Mouse (Mus musculus) kidney, adult 2 months (tissue): Measurements from ENCODE around the gene Sec14l2. TPM values are rescaled to one million over a fixed set of nuclear protein-coding genes. Genes with fewer than 3 reads are reported as not detected.

Experiments
- DNase-seq: peaks from one replicate; pipeline ENCODE4 v3.0.0; 2021
- H3K27ac ChIP-seq: fragments of 200-500 bp; 2 replicates; pipeline ENCODE4 v1.5.1; 2012; ENCODE audit warnings: low read depth, low read length, control low read depth, inconsistent platforms; ENCODE audit not compliant: insufficient read depth
- H3K27me3 ChIP-seq: fragments of 200-500 bp; replicated peaks from 2 replicates; pipeline ENCODE4 v1.6.1; 2012; ENCODE audit warnings: mild to moderate bottlenecking, moderate library complexity, low read length, inconsistent platforms; ENCODE audit not compliant: control insufficient read depth, insufficient read depth
- H3K36me3 ChIP-seq: fragments of 200-500 bp; 2 replicates; pipeline ENCODE4 v1.6.1; 2012; ENCODE audit warnings: mild to moderate bottlenecking, moderate library complexity, low read length, inconsistent platforms; ENCODE audit not compliant: control insufficient read depth, insufficient read depth
- H3K4me1 ChIP-seq: fragments of 200-500 bp; 2 replicates; pipeline ENCODE4 v1.6.1; 2011; ENCODE audit warnings: low read length; ENCODE audit not compliant: control insufficient read depth, insufficient read depth
- H3K4me3 ChIP-seq: fragments of 200-500 bp; 2 replicates; pipeline ENCODE4 v1.5.1; 2011; ENCODE audit warnings: mild to moderate bottlenecking, low read depth, low read length, control low read depth; ENCODE audit not compliant: insufficient read depth
- CTCF ChIP-seq: fragments of 200-500 bp; conservative IDR thresholded peaks from 2 replicates; pipeline ENCODE4 v1.5.1; 2011; ENCODE audit warnings: low read depth, mild to moderate bottlenecking, control low read depth, low read length, moderate library complexity, mixed read lengths; ENCODE audit not compliant: insufficient read depth, insufficient read length
- POLR2A ChIP-seq: fragments of 200-500 bp; IDR thresholded peaks from one replicate; pipeline ENCODE4 v1.6.1; 2011; ENCODE audit warnings: low read depth, low read length, control low read depth
- WGBS: fragments of 180-500 bp; shearing (Covaris S2); methylation state at CpG from one replicate; pipeline ENCODE4 v1.1.7; 2018; 5-methylcytosine and 5-hydroxymethylcytosine counted together
- polyA plus RNA-seq: library from polyadenylated mRNA; depleted of rRNA; stranded (reverse); fragments of >200 nt; gene quantifications from 2 replicates; pipeline ENCODE4 v1.2.3, GENCODE M21; 2012; rRNA removed

Sec14l2 gene
- polyA plus RNA-seq, 1 experiment: 1.8 TPM

DNA sequence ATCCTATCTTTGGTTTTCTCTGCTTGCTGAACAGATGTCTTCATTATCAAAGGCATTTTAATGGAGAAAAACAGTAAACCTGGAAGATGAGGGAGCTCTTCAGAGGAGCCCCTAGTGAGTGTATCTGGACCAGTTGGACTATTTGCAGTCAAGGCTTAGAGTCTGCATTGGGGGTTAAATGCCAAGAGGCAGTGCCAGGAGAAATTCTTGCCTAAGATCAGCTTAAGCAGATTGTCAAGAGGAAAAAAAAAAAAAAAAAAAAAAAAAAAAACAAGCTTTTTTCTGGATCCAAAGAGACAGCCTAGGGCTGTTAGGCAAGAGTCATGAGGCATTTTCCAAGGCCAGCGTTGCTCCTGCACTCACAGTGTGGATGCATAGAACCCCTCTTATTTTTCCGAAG lies 75.4 kb downstream of the Sec14l2 start:
- WGBS: 89% methylated on average over 2 of the region's 2 CpGs
- Histone ChIP-seq H3K4me1 (no peaks in the 10 kb centered on the region), H3K4me3 (no peak overlapping the region), H3K27me3 (no peaks in the 10 kb centered on the region), H3K27ac (no peak overlapping the region), H3K36me3 (no peaks in the 10 kb centered on the region)
- TF ChIP-seq POLR2A (no peak), CTCF (no peak)
- no peak for DNase-seq

Other genes starting within 250 kb of the Sec14l2 start
- gene 4921536K21Rik, start 228.3 kb downstream of the Sec14l2 start, polyA plus RNA-seq: 0.83 and 1.1 TPM in 2 replicates
- 7.0 and 7.1 TPM in 2 replicates for gene Dusp18, start 228.2 kb downstream of the Sec14l2 start, polyA plus RNA-seq
- gene Slc35e4, start 208.8 kb downstream of the Sec14l2 start, polyA plus RNA-seq: 8.1 and 10.6 TPM in 2 replicates
- gene Tcn2, start 191.3 kb downstream of the Sec14l2 start, polyA plus RNA-seq: 2,179 and 2,584 TPM in 2 replicates
- gene Pes1, start 159.4 kb downstream of the Sec14l2 start, polyA plus RNA-seq: 33.3 and 33.8 TPM in 2 replicates
- 0.34 and 0.73 TPM in 2 replicates for gene 4930556J24Rik, start 146.6 kb downstream of the Sec14l2 start, polyA plus RNA-seq
- gene Gal3st1, start 139.8 kb downstream of the Sec14l2 start, polyA plus RNA-seq: 71.7 and 91.3 TPM in 2 replicates
- 0.36 and 0.39 TPM in 2 replicates for gene Sec14l4, start 92.0 kb downstream of the Sec14l2 start, polyA plus RNA-seq
- 8.8 and 11.7 TPM in 2 replicates for gene Sec14l3, start 58.6 kb downstream of the Sec14l2 start, polyA plus RNA-seq
- gene Mtfp1, start 28.0 kb downstream of the Sec14l2 start, polyA plus RNA-seq: 30.1 and 31.2 TPM in 2 replicates
- gene Rnf215, start 11.8 kb upstream of the Sec14l2 start, polyA plus RNA-seq: 25.2 and 26.7 TPM in 2 replicates
- 9.6 and 12.1 TPM in 2 replicates for gene Ccdc157, start 36.9 kb upstream of the Sec14l2 start, polyA plus RNA-seq
- 21.0 and 21.1 TPM in 2 replicates for gene Sf3a1, start 36.9 kb upstream of the Sec14l2 start, polyA plus RNA-seq
- gene Tbc1d10a, start 63.4 kb upstream of the Sec14l2 start, polyA plus RNA-seq: 91.4 and 115 TPM in 2 replicates
- 15.8 and 16.3 TPM in 2 replicates for gene Castor1, start 94.8 kb upstream of the Sec14l2 start, polyA plus RNA-seq
- 0.07 and 0.20 TPM in 2 replicates for gene Osm, start 113.0 kb upstream of the Sec14l2 start, polyA plus RNA-seq
- gene Lif, start 134.1 kb upstream of the Sec14l2 start, polyA plus RNA-seq: 0.56 and 0.67 TPM in 2 replicates